Mouse (Mus musculus) Patski (cell line): ENCODE measurements at regions not wholly inside any gene's neighbourhood (a gene's known extent, or its start where the extent isn't known, plus 50 kb on each side); places are given as distances from the start of the nearest gene placed in this dataset.
"Not testable (repeated sequence)": the region's sequence is repeated elsewhere in the genome, so short reads cannot be mapped to it uniquely, and the experiment has no call there.

Experiments
- ATAC-seq: fragments of 100-300 bp; one replicate; pipeline ENCODE4 v1.8.0; 2021
- CTCF ChIA-PET: fragments of 350-600 bp; sonication (Branson Sonifier 250); formaldehyde crosslinking; loops from one replicate; lab custom pipeline; 2022; ENCODE audit warnings: inconsistent platforms; lab: Charles Lee
- POLR2A ChIA-PET: fragments of 350-600 bp; sonication (Branson Sonifier 250); formaldehyde crosslinking; loops from one replicate; lab custom pipeline; 2022; ENCODE audit warnings: antibody characterized with exemption, inconsistent platforms; lab: Charles Lee
- DNase-seq: peaks from one replicate; pipeline ENCODE4 v3.0.0-alpha.2; 2011; ENCODE audit warnings: low read depth, low spot score
- H3K27me3 ChIP-seq: fragments of 371-371 bp; one replicate; pipeline ENCODE4 v1.5.1; 2021
- CTCF ChIP-seq: fragments of 100-300 bp; IDR thresholded peaks from one replicate; pipeline ENCODE4 v1.5.1; 2021
- in situ Hi-C: fragments of 300-500 bp; cut with MboI; formaldehyde crosslinking; loops from 3 replicates; pipeline ENCODE4 v1.11.1; 2018; ENCODE audit warnings: low pct_unique_long_range_greater_than_20kb, mixed read lengths

DNA sequence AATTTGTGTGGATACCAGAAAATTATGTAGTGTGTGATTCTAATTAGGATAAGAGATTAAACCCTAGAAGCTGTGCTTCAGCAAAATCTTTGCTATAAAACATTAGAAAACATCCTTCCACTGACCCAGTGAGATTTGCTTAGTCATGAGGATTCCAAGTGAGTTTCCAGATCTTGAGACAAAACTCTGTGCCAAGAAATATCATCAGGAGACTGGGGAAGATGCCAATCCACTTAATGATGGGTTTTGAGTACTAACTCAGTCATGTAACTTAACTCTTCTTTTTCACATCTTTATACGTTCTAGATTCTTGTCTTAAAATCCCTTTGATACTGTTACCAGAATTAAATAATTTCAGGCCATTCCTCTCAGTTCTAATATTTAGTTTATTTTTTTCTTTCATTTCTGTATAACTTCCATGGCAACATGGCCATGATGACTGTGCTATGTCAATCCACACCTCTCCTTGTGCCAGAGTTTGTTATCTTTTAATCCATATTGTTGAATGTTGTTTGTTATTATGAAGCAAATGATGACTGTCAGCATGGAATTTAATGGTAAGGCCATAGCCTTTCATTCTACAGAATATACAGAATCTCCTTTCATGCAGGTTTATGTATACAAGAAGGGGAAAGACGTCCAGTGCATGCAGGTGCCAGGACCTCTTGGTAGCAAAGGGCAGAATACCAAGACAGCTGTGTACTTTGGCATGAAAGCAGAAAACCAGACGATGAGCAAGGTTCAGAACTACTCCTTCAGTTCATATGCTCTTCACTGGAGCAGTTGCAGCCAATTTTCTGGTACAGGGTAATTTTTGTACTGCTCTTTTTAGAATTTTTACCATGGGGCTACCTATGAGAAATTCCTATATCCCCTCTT is 599.7 kb upstream of the Adamts5 start:
- DNase-seq (no peak), ATAC-seq (no peak)
- TF ChIP-seq CTCF, result no peak
- no peaks in the 10 kb centered on the region for H3K27me3 ChIP-seq
- ChIA-PET CTCF (no interaction called here), POLR2A (no interaction called here)
- in situ Hi-C loops, result no loop called here

DNA sequence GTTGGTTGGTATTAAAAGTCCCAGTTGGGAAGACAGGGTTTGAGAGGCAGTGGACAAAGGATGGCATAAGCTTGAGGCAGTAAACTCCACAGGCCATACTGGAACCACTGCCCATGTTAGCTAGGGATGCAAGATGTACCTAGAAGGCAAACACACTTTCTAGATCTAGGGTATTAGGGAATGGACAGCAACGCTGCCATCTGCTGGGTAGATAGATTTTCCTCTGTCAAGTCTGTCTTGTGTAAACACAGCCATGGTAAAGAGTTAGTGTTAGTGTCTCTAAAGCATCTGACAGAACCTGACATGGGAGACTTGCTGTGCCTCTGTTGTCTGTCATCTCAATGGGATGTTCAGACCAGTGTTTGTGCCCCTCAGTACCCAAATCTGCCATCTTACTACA is 573.5 kb upstream of the Adamts5 start:
- no peak for DNase-seq
- POLR2A ChIA-PET, result no interaction called here
- peak; percentile 24 for TF ChIP-seq CTCF
- H3K27me3 ChIP-seq, result no peaks in the 10 kb centered on the region
- CTCF ChIA-PET, result no interaction called here
- in situ Hi-C loops, result no loop called here
- no peak for ATAC-seq

DNA sequence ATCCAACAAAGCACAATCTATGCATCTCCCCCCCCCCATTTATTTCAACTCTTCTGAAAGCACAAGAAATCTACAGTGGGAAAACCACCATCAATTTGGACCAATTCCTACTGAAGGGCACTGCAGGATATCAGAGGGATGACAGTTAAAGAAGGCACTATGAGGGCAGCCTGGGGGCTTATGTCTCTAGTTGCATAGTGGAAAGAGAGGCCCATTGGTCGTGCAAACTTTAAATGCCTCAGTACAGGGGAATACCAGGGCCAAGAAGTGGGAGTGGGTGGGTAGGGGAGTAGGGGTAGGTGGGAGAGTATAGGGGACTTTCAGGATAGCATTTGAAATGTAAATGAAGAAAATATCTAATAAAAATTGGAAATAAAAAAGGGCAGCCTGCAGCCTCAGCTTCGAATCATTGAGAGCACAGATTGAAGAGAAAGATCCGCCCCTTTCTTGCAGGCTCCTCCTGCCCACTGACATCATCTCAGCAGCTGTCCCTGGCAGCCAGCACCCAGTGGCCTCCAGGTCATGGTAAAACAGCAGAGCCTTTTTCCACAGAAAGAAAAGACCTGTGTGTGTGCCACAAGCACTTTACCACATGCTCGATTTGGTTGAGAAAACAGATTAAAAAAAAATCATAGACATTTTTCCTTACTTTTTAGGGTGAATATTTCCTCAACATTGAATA is 571.6 kb upstream of the Adamts5 start:
- H3K27me3 ChIP-seq, result no peaks in the 10 kb centered on the region
- CTCF ChIA-PET, result no interaction called here
- ATAC-seq (no peak), DNase-seq (no peak)
- POLR2A ChIA-PET, result no interaction called here
- in situ Hi-C loops, result no loop called here
- no peak for TF ChIP-seq CTCF

DNA sequence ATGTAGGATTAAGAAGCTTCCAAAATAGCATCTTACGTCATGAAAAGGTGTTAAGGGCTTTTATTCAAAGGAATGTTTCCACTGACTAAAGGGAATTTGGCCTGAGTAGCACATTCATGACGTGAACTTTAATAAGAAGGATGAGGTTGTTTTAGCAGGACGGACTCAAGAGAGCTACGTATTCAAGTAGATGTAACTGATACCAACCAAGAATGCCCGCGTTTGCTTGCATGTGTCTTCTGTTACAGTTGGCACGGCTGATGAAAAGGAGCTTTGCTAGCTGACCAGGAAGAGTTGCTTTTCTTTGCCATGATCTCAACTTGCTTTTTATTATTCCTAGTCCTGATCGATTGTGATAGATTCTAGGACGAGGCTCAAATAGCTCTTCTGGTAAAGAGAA is 559.4 kb upstream of the Adamts5 start:
- in situ Hi-C loops, result no loop called here
- DNase-seq (no peak), ATAC-seq (no peak)
- no peaks in the 10 kb centered on the region for H3K27me3 ChIP-seq
- CTCF ChIA-PET, result interaction anchor here (1.0 to 1.8 kb wide), 2 partner anchors 14 to 654 kb away, joined by 3 to 4 read pairs; no protein-coding TSS in a partner anchor
- POLR2A ChIA-PET, result no interaction called here
- TF ChIP-seq CTCF, result no peak

DNA sequence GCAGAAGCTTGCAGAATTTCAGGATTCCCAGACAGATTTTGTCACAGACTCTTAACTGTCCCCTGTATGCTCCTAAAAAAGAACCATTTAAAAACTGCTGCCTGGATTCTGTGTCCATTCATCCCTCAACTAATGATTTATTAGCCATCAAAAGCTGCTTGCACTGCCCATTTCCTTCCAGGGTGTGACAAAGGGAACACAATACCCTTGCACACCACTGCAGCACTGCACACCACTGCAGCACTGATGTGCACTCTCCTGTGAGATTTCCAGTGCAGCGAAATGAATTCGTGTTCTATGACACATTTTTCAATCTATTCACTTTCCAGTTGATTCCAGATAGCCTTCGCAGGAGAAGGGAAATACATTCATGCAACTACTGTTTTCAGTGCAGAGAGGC is 555.0 kb upstream of the Adamts5 start:
- ATAC-seq (no peak), DNase-seq (no peak)
- CTCF ChIA-PET, result interaction anchor here (1.5 kb wide), 1 partner anchor 9 kb away, joined by 4 read pairs; no protein-coding TSS in a partner anchor
- TF ChIP-seq CTCF, result no peak
- in situ Hi-C loops, result no loop called here
- POLR2A ChIA-PET, result no interaction called here
- no peaks in the 10 kb centered on the region for H3K27me3 ChIP-seq

DNA sequence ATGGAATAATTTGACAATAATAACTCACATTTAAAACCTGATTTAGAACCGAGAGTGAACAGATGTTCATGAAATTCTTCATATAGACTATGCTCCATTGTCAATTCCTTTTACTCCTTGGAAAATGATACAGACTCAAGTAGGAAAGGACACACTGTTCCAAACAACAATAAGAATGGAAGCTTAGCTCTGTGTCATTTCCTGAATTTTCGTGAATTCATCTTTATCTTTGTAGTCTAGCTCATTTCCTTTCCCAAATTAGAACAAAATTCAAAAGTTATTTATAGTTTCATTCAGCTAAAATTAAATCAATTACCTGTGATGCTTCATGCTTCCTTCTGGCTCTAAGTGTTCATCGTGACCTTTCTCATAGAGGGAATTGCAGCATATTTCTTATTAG is 553.2 kb upstream of the Adamts5 start:
- ChIA-PET POLR2A (no interaction called here), CTCF (no interaction called here)
- in situ Hi-C loops, result no loop called here

DNA sequence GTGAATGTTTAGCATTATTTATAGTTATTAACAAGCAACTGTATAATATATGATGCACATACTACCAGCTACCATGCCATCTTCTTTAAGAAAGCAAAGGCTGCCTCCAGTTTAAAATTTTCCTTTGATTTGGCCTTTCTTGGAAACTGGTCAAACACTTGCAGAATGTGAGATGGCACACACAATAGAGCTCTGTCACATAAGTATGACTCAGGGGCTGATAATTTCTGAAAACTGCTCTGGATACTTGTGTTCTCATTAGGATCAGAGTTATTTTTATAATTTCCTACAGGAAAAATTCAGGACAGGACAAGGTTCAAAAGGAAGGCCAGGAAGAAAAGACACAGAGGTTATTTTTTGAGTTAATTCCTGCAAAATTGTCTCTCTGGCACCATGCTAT is 552.4 kb upstream of the Adamts5 start:
- ChIA-PET CTCF (no interaction called here), POLR2A (no interaction called here)
- TF ChIP-seq CTCF, result no peak
- ATAC-seq, result no peak
- in situ Hi-C loops, result no loop called here
- DNase-seq, result no peak
- no peaks in the 10 kb centered on the region for H3K27me3 ChIP-seq

More for the DNA sequence above, 553.2 kb upstream of the Adamts5 start:
- no peaks in the 10 kb centered on the region for H3K27me3 ChIP-seq
- DNase-seq (no peak), ATAC-seq (no peak)
- TF ChIP-seq CTCF, result no peak

DNA sequence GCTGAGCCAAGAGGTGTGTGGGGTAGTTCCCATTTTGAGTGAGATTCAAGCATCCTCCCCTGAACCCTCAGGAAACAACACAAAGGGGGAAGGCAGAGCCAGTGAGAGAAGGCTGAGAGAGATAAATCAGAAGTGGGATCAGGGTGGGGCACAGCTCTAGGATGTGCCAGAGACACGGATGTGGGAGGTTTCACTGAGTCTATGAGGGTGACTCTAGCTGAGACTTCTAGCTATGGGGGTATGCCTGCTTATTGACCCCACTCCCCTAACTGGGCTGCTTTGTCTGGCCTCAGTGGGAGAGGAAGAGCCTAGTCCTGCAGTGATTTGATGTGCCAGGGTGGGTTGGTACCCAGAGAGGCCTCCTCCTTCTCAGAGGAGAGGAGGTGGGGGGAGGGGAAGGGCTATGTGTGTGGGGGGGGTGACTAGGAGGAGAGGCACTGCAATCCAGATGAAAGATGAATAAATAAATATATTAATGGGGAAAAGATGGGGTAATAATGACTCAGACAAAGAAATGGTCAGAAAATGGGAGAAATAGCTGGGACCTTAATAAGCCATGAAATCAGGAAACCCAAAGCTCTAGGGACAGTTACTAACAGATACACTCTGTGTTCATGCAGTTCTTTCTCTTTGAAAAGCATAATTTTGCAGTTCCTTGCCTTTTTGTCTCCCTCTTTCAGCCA is 547.0 kb upstream of the Adamts5 start:
- in situ Hi-C loops, result no loop called here
- ATAC-seq, result no peak
- POLR2A ChIA-PET, result no interaction called here

DNA sequence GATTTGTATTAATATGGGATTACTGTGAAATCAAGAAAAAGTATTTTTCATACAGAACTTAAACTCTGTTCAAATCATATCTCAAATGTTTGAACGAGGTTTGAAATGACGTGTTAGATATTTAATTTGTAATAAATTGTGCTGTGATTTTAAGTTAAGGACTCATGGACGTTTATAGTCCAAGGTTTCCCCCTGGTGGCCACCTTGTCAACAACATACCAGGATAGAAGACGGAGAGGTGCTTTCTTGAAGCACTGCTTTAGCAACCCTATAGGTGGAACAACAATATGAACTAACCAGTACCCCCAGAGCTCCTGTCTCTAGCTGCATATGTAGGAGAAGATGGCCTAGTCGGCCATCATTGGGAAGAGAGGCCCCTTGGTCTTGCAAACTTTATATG is 517.8 kb upstream of the Adamts5 start:
- CTCF ChIA-PET, result interaction anchor here (1.0 to 1.1 kb wide), 3 partner anchors 12 to 557 kb away, joined by 3 read pairs; no protein-coding TSS in a partner anchor
- in situ Hi-C loops, result loop anchor here (10.0 kb wide), 1 partner anchor 115 kb away; no protein-coding TSS in a partner anchor
- TF ChIP-seq CTCF, result peak; percentile 77
- H3K27me3 ChIP-seq, ATAC-seq, DNase-seq: not testable (repeated sequence)
- POLR2A ChIA-PET, result interaction anchor here (0.9 to 1.6 kb wide), 2 partner anchors 523 to 616 kb away, joined by 3 to 4 read pairs; no protein-coding TSS in a partner anchor

More for the DNA sequence above, 547.0 kb upstream of the Adamts5 start:
- no peak for DNase-seq
- peaks cover 5% of the 10 kb centered on the region for H3K27me3 ChIP-seq
- TF ChIP-seq CTCF, result no peak
- CTCF ChIA-PET, result interaction anchor here (0.8 kb wide), 1 partner anchor 8 kb away, joined by 4 read pairs; no protein-coding TSS in a partner anchor

DNA sequence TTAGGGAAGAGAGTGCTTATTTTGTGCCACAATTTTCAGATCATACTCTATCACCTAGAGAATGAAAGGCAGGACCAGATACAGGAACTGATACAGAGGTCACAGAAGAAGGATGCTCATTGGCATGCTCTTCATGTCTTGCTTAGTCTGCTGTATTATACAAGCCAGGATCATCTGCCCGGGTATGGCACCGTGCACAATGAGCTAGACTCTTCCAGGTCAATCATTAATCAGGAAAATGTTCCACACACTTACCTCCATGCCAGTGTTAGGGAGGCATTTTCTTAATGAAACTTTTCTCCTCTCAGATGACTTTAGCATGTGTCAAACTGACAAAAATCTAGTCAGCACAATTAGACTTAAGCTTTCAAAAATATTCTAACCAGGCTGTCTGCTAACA is 502.7 kb upstream of the Adamts5 start:
- in situ Hi-C loops, result loop anchor here (5.0 to 10.0 kb wide), 2 partner anchors 57 to 510 kb away; no protein-coding TSS in a partner anchor
- CTCF ChIA-PET, result interaction anchor here (1.8 to 2.0 kb wide), 2 partner anchors 10 to 597 kb away, joined by 4 to 5 read pairs; no protein-coding TSS in a partner anchor
- POLR2A ChIA-PET, result no interaction called here
- DNase-seq (no peak), ATAC-seq (peak; percentile 54)
- H3K27me3 ChIP-seq, result no peaks in the 10 kb centered on the region
- no peak for TF ChIP-seq CTCF
